Mouse (Mus musculus) B cell, adult 2 months (primary cell): ENCODE data around the gene Ldhal6b.
A peak's percentile ranks its signal among the peaks of the same experiment; 100 is the strongest.
"Not testable (repeated sequence)": the region's sequence is repeated elsewhere in the genome, so short reads cannot be mapped to it uniquely, and the experiment has no call there.

ENCODE experiments used
- DNase-seq, 2 experiments: peaks; one replicate each; pipeline ENCODE4 v3.0.0; 2022

Gene Ldhal6b

DNA sequence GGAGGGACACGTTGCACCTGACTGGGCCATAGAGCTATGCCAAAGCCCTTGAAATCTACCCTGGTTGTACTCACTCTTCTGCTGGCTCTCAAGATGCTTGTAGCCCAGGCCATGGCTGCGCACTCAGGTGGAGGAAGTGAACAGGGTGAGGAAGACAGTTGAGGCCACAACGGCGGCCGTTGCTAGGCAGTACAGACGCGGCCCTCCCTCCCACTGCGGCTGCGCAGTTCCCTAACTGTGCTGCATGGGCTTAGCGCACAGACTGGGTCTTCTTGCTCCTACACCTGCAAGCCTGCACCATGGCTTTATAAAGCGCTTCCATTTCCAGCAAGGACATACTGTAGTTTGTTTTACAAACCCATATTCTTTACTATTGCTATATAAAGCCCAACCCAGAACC lies at the start of gene Ldhal6b:
TSS of gene Ldhal6b (minus strand) at position 223 of the 400 bp plus-strand sequence.
- no peak for DNase-seq

DNA sequence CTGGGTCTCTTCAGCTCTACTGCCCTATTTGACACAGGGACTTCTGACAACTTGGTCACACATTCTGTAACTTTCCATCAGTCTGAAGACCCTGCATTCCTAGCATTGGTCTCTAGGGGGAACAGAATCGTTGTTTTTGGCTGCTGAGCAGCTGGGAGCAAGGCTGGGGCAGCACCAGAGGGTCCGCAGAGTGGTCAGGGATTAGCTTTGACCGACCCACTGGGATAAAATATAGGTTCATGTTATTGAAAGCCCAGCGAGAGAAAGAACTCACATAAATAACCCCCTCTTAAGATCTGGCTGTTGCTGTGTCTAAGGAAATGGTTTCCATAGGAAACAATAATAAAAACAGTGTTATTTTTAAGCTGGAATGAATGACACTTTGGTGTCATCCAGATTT lies 48.6 kb upstream of the Ldhal6b start:
- no peak for DNase-seq

DNA sequence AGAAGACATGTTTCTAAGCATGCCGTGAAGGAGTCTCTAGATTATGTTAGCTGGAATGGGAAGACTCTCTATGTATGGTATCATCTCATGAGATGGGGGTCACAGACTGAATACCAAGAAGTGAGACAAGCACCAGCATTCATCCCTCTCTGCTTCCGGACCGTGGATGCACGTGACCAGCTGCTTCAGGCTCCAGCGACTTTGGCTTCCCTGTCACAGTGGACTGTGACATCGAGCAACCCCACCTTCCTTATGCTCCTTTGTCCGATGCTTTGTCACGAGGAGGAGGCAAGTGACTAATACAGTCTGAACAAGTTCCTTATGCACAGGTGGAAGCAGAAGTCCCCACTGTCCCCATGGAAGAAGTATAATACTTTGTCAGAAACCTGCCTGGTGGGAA lies 48.2 kb upstream of the Ldhal6b start:
- DNase-seq, result no peak

DNA sequence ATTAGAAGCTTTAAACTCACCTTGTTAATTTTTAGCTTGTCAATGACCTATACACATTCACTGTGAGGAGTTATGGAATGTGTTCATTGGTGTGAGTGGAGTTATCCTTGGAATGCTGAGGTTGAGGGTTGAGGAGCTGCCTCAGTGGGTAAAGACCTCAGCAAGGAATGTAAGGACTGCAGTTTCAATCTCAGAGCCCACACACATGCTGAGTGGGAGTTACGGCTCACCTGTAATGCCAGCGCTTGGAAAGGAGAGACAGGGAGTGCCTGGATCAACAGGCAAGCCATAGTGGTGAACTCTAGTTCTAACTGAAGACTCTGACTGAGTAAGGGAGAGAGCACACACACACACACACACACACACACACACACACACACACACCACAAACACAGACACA lies 45.3 kb upstream of the Ldhal6b start:
- DNase-seq, result no peak

DNA sequence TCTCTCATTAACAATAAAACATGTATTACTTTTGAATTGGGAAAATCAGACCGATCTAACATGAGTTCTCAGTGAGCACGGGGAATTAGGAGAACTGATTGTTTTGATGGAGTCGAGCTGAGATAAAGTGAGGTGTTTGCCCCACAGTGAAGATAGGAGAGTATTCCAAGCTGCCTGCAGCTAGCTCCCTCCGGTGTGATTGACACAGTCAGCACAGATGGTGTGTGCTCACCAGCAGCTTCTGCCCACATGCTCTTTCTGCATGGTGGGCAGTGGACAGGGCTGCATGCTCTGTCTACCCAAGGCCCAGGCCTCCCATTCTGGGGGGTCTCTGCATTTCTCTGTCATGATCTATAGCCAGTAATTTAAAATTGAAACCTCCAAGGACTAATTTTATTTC lies 35.1 kb upstream of the Ldhal6b start:
- DNase-seq, result no peak

DNA sequence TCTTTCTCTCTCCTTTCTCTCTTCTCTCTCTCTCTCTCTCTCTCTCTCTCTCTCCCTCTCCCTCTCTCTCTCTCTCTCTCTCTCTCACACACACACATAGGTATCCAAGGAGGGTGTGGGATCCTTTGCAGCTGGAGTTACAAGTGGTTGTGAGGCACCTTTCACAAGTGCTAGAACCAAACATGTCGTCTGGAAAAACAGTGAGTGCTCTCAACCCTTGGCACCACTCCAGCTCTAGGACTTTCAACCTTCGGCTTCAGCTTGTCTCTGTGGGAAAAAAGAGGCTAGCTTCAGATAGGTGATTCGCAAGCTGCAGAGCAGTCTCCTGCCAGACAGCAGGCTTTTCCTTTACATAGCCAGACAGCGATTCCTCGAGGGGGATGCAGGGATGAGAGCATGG lies 25.2 kb upstream of the Ldhal6b start:
- DNase-seq, result no peak

DNA sequence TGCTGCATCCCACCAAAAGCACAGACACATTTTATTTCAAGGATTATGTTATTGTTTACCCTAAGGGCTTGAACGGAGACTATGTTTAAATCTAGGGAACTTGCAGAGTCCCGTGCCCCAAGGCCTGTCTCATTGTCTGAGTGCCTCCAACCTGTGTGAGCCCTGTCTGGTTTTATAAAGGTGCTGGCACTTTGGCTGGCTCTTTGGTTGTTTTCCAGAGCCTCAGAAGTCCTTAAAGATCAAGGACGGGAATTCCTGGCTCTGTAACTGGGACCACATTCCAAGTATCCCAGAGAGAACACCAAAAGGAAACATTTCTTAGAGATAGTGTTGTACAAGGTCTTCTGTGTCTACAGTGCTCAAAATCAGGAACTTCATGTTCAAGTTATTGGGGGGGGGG lies 24.7 kb upstream of the Ldhal6b start:
- DNase-seq, result no peak

DNA sequence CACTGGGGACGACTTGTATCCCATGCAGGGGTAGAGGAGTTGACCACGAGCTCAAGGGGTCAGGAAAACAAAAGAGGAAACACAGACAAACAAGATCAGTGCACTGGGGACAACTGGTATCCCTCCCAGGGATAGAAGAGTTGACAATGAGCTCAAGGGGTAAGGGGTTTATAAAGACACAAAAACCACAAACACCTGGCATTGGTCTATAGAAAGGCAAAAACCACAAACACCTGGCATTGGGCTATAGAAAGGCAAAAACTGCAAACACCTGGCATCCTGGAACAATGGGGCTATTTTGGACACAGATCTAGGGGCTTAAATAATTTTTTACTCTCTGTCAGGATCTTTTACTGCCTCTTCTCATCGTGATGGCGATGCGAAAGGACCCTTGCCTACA lies 23.8 kb upstream of the Ldhal6b start:
- not testable (repeated sequence) for DNase-seq

DNA sequence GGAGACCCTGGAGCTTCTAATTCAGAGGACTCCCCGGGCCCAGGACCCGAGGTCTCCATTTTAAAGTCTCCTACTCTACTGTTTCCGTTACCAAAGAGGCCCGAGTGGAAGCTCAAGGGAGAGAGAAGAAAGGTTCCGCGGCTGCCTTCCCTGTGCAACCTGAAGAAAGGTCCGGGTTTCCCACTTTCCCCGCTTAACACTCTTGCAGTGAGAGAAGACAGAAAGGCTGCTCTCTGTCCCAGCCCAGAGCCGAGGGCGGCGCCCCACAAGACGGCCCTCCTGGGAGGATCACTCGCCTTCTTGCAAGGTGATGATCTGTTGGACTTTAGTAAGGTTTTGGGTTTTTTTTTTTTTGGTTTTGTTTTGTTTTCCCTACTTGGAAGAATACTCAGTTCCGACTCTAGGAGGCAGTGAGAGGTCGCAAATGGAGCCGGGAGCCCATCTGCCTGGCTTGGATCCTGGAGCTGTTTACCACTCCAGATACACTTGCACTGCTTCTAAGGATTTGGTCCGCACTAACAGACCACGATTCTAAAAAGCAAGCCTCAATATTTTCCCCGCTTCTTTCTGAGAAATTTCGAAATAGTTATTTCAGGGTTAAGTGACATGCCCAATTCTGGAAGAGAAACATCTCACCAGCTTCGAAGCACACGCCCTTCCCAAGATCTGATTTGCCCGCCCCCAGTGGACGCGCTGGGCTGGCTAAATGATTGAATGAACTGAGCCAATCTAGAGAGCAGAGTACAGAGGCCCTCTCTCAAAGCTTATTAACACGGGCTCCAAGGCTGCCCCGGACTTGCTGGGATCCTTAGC lies 21.8 kb upstream of the Ldhal6b start, which contains the start of gene Tmem242:
TSS of gene Tmem242 (minus strand) at position 101 of the 813 bp plus-strand sequence.
- peak; percentile 92 to 93 for DNase-seq

DNA sequence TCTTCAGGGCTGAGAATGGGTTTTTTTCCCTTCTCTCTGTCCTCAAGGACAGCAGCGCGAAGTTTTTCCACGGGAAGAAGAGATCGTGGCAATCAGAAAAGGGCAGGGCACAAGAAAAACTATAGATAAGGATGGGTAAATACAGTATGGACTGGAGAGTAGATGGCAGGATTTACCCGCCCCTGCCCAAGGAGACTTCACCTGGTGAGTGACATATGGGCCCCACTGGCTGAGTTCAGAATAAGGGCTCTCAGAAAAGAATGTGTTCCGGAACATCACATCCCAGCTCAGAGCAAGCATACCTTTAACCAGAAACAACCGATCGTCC lies 21.2 kb upstream of the Ldhal6b start:
- DNase-seq, result no peak

DNA sequence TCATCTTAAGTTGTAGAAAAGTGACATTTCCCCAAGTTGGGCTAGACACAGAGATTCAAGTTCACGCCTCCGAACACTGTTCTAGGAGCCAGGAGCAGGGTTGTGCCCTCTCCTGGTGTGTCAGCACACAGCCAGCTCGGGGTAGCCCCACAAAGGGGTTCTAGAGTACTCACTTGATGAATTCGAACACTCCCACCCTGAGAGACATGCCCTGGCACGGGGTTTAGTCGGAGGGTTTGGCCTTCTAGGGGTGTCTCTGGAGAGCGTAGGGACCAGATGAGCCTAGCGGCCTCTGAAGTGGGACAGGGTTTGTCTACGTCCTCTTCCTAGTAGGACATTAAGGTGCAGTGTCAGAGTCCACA lies 11.2 kb upstream of the Ldhal6b start:
- DNase-seq, result no peak

DNA sequence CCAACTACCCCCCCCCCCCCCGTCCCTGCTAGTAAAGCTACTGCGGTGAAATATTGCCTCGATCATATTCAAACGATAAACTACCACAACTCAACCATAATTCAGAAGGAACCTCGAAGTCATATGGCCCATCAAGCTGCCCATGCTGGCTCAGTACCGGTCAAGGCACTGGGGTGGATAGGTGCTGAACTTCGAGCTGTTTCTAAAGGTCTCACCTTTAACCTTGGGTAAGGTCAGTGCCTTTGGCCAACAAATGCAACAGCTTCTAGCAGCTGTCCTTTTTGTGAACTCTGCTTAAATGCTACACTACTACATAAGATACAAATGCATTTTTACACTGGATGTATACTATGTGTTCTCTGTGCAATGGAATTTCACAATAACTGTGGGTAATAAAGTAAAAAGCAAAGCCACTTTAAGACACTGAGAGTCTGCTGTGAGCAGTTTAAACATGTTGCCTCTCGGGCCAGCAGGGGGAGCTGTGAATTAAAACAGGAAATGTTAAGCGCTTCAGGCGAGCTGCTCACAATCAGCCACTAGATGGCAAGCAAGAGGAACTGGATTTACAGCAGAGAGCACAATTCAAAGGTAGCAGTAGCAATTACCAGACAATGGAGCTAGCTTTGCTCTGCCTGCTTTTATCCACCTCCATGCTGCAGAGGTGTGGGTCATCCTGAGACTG lies 10.7 kb upstream of the Ldhal6b start:
- DNase-seq, result peak; percentile 92 to 94

DNA sequence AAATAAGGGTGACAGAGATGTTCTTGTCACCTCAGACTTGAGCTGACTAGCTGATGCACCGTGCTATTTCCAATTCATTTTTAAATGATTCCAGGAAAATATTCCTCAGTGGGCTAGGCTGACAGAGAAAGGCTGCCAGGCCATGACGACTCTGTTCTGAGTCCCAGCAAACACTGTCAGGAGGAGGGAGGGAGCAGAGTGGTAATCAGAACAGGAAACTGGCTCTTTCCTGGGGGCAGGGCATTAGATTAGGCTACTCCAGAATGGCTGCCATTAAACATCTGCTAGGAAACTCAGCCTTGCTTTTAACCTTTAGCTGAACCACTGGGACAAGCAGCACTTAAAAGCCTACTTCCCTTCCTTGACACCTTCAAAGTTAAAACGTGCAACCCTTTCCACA lies 6.6 kb upstream of the Ldhal6b start:
- DNase-seq, result no peak

DNA sequence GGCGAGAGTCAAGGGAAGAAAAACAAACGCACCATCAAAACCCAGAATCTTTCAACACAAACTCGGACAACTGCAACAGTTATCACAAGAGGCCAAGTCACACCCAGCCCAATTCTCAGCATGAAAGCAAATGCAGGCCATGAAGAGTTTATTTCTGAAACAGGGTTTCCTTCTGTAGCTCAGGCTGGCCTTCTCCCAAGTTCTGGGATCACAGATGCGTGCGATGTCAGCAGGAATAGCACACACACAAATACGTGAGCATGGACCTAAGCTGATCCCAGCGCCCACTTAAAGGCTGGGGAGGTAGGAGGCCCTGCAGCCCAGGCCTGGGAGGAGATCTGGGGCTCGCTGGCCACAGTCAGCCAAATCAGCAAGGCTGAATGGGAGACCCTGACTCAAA lies 5.6 kb upstream of the Ldhal6b start:
- no peak for DNase-seq

DNA sequence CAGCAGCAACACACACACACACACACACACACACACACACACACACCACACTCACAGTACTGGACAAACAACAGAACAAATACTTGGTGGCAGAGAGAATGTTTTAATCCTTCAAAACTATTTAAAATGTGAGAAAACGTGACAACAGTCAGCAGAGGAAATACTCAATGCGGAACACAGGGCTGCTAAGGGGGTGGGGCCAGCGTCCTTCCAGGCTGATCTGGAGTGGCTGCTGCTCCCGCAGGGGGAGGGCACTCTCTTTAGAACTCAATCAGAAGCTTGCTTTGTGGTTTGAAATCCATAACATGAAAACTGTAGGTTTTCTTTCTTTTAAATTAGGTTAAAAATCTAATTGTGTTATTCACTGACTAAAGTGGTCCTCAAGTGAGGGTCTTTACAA lies 3.3 kb upstream of the Ldhal6b start:
- no peak for DNase-seq

DNA sequence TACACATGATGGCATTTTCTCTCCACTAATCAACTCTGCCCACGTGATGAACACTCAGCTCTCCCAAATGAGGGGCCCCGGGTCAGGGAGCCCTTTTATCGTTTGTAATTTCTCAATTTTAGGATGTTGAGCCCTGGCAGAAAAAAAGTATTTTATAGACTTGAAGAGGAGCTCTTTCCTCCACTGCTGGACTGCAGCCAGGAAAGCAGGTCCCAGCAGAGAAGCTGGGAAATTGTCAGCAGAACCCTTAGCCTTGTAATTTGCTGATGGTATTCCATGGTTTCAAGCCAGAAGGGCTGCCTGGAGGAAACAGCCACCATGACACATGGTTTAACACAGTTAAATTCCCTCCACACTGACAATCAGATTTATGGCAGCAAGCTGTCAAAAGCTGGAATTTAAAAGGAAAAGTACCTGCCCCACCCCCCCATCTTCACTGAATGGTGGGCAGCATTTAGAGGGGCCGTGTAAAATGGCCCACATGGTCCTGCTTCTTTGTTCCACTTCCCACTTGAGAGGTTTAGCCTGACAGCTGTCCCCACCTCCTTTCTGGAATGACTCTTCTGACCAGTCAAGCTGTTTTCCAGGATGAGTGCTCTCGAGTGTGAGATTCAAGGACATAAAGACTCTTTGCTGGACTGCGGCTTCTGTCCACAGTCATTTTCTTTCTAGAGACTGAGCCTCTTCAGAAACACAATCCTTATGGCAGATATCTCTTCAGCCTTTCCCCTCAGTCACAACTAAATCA lies 1.4 kb upstream of the Ldhal6b start:
- no peak for DNase-seq

DNA sequence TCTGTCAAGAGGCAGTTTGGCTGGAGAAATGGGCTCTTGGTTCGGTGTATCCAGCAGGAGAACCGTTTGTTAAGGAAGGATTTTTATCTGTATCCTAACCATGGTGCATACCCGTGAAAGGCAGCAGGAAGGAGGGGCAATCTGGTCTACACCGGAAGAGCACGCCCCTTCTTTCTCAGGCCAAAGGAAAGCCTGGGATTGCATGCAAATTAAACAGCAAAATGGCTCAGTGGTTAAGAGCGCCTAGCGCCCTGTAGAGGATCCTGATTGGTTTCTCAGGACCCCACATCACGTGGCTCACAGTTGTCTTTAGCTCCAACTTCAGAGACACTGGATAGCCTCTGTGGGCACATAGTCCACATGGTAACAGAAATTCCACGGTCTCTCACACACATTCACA lies 489 bp upstream of the Ldhal6b start:
- no peak for DNase-seq

DNA sequence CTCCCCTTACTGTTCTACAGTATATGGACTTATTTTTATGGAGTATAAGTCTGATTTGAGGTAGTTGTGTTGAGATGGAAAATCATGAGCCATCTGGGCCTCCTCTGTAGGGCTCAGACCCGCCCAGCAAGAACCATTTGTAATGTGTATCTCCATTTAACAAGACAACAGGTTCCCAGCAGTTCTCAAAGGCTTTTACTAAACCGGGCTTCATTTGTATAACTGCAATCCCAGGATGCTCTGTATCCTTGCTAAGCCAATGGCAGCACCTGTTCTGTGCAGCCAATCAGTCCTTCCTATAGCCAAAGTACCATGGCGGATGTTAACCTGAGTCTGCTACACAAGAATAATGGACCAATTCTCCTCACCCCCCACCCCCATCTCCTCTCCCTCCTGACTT lies 2.0 kb downstream of the Ldhal6b start:
- no peak for DNase-seq

DNA sequence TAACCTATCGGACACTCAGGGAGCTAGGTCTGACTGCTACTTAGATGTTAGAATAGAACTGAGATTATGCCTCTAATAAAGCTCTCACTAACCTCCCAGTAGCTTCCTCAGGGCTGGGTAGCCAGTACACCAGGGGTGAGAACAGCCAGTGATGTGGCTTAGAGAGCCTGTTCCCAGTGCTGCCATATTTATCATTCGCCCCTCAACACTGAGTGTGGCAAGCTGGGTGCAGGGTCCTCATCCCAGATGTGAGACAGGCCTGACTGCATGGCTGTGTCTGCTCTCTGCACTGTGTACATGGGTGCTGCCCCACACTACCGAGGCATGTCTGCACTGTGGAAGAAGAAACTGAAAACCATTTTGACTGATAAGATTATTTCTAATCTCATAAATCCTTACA lies 4.5 kb downstream of the Ldhal6b start:
- no peak for DNase-seq

DNA sequence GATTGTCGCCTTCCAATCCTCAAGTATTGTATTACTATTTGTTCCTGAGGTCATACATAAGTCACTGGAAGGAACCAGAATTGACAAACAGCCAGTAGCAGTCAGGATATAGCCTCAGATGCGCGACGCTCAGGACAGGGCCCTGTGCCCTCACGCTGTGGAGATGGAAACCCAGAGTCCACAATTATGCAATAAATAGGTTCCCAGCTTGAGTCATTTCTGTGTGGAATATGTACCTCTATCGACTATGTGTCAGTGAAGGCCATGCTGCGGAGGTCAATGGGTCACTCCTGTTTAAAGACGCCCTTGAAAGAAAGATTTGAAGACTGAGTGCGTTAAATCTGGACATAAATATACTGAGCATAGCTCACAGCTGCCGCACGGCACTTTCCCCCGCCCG lies 5.2 kb downstream of the Ldhal6b start:
- DNase-seq, result no peak

DNA sequence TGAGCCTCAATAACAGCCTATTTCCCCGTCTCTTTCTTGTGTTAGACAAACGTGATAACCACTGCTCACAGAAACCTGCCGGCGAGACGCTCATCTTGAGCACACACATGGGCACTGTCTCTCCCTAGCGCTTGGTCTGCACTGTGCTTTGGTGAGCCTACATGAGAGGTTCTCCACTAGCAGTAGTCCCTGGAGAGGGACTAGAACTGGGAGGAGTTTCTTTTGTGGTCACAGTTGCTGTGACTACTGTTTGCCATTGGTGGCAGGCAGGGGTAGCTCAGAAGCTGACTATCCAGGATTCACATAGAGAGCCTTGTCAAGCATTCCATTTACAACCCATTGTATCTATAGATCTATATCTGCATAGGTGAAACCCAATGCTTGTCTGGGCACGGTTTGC lies 5.8 kb downstream of the Ldhal6b start:
- no peak for DNase-seq

DNA sequence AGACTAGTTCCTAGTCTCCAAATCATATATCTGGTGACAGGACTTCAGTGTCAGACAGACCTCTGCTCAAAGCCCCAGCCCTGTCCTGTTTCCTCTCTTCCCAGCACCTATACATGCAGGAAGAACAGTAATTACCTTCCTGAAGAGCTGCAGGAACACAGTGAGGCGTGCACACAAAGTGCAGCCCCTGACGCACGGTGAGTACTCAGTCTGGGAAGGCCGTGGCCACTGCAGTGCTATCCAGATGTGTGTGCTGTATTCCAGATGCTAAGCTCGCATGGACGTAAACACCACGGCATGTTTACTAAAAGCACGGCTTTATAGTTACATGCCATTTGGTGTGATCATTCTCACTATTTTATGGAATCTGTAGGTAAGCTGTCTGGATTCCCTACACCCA lies 6.3 kb downstream of the Ldhal6b start:
- DNase-seq, result no peak

DNA sequence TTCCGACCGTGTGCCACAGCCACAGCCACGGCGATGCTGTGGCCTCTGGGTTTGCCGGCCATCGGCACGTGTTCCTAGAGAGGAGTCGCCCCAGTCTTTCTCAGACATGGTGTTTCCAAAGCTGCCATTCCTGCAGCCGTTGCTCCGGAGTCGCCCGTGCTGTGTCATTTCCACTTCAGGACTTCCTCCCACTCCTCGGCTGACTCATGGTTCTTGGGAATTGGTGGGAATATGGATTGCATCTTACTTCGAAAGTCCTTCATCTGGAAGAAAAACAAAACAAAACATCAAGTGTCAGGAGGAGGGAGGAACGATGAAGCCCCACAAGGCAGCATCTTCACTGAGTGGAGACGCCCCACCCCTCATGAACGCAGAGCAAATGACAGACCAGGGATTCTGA lies 7.4 kb downstream of the Ldhal6b start:
- no peak for DNase-seq

DNA sequence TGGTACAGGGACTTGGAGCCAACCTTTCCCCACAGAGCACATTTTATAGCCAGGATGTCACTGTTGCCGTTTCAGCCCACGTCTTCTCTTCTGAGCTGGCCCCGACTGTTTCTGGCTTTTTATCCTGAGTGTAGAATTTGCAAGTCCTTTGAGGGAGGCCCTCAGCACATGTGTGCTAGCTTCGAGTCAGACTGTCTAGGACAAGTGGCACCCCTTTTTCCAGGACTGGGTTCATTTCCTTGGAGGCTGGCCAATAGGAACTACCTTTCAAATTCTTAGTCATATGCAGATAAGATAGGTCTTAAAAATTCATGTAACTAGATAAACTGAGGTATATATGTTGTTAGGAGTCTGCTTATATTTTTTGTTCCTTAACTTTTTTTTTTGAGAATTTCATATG lies 8.2 kb downstream of the Ldhal6b start:
- DNase-seq, result no peak
